Mouse (Mus musculus) spleen, postnatal 14 days (tissue): ENCODE measurements around the gene Tbc1d22a.

ENCODE experiments used
- DNase-seq, 2 experiments: peaks; one replicate each; pipeline ENCODE4 v3.0.0; 2021 to 2022; ENCODE audit warnings: low spot score in 2 of 2

The Tbc1d22a gene

DNA sequence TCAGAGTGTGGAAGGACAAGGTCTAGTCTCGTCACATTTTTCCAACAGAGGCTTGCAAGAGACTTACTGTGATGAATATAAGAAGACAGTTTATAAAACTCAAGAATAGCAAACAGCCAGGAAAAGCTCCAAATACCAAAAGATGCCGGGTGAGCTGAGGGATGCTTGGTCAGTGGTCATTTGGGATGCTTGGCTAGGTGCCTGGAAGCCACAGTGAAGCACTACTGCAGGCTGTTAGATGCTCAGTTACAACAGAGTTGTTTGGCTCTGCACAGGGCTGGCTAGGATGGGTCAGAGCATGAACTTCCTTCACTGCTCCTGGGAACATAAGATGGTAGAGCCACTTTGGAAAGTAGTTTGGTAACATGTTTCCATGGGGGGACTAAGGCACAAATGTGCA lies 230.0 kb downstream of the Tbc1d22a start:
- DNase-seq = no peak

GRCm38 (mm10) chr15:86446064-86446463 lies 231.8 kb downstream of the Tbc1d22a start:
- no peak for DNase-seq

GRCm38 (mm10) chr15:86447251-86447650 lies 233.0 kb downstream of the Tbc1d22a start:
- DNase-seq = no peak

DNA sequence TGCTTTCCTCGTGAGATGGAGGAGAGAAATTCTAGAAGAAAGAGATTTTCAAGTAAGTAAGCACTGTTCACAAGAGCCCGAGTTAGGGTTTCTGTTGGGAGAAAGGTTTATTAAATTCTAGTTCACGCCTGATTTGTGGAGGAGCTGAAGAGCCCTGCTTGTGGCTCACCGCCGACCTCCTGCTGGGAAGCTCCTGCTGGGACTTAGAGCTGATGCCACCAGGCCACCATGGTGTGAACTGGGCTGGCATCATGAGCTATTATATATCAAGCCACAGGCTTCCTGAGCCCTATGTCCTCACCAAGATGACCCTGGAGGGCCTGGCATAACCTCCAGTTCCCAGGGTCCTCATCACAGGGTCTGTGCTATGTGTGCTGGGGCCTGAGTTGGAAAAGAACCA lies 235.0 kb downstream of the Tbc1d22a start:
- DNase-seq = no peak

GRCm38 (mm10) chr15:86449794-86450193 lies 235.5 kb downstream of the Tbc1d22a start:
- no peak for DNase-seq

- no peak for DNase-seq
Observed at GRCm38 (mm10) chr15:86459413-86459812, 245.2 kb downstream of the Tbc1d22a start.

GRCm38 (mm10) chr15:86462636-86463035 lies 248.4 kb downstream of the Tbc1d22a start:
- DNase-seq = no peak

DNA sequence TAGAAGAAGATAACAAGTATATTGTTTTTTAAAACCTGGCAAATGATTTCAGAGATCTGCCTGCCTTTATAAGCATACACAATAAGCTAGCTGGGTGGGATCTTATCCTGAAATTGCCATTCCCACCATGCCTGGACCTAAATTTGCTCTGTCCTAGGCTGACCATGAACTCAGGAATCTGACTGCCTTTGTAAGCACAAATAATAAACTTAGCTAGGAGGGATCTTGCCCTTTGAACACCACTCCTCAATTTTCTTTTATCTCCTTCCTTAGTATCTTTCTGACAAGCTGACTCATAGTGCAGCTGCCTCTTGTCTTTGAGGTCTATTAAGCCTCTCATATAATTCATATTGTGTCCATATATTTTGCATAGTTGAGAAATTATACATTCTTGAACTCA lies 253.8 kb downstream of the Tbc1d22a start:
- DNase-seq = no peak

GRCm38 (mm10) chr15:86471136-86471535 lies 256.9 kb downstream of the Tbc1d22a start:
- DNase-seq = no peak

- DNase-seq = no peak
Observed at GRCm38 (mm10) chr15:86473473-86473872, 259.2 kb downstream of the Tbc1d22a start.

DNA sequence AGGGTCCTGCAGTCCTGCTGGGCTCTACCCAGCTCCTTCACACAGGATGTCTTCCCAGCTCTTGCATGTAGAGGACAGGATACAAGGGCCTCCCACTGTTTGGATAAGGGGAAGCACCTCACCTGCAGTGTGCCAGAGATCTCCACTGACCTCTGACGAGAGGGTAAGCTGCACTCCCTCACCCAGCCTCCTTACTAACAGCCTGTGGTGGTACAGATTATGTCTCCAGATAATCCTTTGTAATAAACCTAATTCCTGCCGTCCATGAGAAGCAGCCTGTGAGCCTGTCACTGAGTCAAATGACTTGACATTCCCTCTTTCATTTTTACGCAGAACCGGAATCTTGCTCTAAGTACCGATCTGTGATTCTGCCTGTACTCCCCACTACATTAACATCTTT lies 260.7 kb downstream of the Tbc1d22a start:
- no peak for DNase-seq

DNA sequence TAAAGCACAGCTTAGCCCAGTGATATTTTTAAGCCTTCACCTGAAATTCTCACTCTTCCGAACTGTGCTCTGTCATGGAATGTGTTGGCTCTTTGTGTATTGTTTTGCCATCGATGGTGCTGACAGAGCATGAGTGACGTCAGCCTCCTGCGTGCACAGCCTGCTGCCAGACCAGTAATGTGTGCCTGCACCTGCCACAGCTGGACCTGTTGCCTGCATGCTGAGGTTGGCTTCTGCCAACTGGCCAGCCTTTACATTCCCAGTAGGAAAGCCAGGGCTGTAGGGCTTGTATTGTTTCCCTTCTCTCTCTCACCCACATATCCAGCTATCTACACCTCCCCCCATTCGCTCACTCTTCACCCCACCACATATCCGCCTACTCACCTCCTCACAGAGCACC lies 262.2 kb downstream of the Tbc1d22a start:
- DNase-seq = no peak

DNA sequence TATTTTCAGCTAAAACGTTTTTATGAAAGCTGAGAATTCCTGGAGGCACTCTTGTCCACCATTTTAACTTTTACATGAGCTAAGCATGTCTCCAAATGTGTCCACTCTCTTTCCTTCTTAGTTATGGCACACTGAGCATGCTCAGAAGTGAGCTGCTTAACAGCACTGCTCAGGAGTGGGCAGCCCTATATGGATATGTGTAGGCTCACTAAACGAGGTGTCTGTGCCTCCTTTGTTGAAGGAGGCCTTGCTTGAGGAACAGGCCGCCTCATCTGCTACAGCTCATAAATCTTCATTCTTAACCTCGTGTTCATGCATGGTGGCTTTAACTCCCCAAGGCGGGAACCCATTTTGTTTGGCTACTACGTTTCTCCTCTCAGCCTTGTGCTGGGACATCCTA lies 262.8 kb downstream of the Tbc1d22a start:
- DNase-seq = no peak

DNA sequence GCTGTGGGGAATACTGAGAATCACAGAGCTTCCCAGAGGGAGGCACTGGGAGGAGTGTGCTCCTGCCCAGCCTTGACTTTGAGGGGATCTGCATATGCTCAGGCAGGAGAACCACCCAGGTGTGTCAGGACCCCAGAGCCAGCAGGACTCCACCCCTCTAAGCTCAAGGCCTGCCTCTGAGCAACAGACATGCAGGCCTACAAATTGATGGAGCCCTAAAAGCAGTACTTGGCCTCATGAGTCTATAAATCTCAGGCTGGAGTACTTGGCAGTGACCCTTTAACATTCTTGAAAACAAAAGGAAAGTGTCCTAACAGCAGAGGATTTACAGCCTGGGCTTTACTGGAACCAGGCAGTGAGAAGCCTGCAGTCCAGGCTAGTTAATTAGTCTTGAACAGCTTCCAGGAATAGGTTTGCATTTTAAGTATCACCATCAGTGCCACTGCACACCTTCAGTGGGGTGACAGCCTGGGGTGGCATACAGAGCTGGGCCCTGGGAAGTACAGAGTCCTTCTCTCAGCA lies 263.3 kb downstream of the Tbc1d22a start:
- DNase-seq = no peak

DNA sequence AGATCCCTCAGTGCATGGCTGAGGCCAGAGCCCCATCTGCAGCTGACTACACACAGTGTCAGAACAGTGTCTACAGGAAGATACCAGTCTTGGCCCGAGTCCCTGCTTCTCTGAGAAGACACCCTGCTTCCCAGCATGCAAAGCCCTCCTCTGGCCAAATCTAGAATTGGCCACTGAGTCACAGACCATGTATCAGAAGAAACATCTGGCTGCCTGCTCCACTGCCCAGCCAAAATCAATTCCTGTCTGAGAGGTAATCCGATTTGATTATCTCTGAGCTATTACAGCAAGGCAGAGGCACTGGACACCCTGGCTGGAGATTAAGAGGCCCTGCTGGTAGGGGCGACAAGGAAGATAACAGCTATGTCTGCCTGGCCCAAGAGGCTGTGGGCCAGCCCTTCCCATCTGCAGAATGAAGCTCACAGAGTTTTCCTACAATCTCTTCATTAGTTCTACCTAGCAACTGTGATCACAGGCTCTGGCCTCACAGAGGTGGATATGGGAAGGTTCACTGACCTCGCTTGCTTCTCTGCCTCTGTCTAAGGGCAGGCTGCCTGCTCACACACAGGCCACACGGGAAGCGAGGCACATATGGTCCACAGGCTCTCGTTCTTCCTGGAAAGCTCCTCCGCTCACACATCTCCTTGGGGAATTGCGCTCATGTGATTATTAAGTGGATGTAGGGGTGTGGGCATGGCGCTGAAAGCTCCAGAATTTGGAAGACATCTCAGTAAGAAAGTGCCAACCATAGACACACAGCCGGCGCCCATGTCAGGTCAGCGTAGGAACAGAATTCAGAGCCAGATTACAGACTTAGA lies 264.6 kb downstream of the Tbc1d22a start:
- no peak for DNase-seq

DNA sequence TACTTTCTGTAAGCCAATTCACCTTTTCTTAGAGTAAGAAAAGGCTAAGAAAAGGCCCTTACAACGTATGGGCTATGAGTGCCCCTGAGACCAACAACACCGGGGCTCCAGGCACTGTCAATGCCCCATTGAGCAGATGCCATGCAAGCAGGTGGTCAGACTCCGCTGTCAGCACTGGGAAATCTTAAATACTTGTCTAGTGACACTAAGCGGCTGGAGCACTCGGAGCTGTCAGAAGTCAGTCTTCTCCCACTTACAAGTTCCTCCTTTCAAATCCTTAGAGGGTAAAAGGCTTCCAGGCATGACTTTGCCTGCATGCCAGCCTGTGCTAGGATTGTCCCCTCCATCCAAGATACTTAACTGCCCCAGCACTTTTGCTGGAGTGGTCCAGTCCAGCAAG lies 268.1 kb downstream of the Tbc1d22a start:
- no peak for DNase-seq

DNA sequence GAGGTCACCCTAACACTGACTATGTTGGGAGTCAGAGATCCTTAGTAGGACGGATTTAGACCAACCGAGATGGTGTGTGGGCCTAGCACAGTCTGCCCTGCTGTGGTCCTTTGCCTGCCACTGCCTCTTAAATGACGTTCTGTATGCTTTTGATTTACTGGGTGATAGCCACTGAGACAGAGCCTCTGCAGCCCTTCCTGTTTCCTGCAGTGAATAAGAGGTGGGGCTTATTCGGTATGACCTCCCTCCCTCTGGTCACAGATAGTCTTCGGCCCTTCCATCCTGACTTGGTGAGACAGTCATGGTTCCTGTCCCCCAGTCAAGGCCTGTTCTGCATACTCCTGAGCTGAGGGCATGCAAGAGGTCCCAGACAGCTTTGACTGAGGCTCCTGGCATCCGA lies 271.6 kb downstream of the Tbc1d22a start:
- no peak for DNase-seq

DNA sequence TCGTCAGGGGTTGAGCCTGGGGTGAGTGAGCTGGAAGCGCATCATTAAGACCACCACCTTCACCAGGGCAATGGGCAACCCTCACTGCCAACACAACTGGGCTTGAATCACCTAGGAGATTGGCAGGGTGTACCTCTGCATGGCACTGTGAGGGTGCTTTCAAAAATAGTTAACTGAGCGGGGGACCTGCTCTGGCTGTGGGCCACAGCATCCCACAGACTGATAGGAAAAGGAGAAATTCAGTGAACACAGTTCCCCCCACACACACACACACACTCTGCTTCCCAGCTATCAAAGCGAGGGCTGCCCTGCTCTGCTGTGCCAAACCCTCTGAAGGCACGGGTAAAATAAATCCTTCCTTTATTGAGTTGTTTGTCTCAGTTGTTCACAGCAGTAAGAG lies 273.1 kb downstream of the Tbc1d22a start:
- no peak for DNase-seq

DNA sequence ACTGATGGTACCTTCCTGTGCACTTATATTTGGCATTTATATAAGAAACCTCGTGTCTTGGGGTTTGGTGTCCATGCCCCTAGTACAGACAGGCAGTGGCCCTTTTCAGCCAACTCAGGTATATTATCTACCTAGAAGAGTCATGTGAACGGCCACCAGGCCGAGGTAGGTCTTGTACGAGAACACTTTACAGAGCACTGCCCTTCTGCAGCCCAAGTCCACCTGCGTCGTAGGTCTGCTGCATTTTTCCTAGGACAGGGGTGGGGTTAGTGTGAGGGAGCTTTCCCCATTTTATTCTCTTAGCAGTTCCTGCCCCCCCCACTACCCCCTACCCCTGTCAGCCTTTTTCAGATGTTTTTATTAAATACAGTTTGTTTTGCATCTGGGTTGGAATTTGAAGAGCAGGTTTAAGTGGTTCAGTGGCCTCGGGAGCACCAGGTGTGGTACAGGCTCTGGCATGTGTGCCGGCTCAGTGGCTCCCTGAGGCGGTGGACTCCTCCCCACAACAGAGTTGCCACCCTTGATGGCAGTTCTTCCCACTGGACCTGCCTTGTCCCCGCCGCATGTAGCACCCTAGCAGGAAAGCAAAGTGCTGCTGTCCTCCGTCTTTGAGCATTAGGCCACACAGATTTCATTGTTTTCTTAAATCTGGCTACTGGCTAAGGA lies 277.3 kb downstream of the Tbc1d22a start:
- DNase-seq = no peak

- no peak for DNase-seq
Observed at GRCm38 (mm10) chr15:86492636-86493035, 278.4 kb downstream of the Tbc1d22a start.

DNA sequence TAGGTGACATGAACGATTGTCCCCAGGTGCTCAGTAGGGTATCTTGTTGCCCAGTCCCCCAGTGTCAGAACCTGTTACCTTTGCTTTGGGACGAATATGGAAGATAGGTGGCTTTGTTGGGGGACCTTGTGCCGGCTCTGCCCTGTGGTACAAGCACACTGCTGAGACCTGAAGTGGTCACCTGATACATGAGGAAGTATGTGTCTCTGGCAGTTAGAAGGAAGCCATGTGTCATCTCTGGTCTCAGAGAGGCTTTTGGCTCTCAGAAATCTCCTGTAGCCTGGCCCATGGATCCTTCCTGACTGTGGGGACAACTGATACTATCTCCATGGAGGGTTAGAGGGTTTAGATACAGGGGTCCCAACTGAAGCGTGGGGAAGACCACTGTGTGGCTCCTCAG lies 281.9 kb downstream of the Tbc1d22a start:
- no peak for DNase-seq

- DNase-seq = no peak
Observed at GRCm38 (mm10) chr15:86496646-86497045, 282.4 kb downstream of the Tbc1d22a start.

DNA sequence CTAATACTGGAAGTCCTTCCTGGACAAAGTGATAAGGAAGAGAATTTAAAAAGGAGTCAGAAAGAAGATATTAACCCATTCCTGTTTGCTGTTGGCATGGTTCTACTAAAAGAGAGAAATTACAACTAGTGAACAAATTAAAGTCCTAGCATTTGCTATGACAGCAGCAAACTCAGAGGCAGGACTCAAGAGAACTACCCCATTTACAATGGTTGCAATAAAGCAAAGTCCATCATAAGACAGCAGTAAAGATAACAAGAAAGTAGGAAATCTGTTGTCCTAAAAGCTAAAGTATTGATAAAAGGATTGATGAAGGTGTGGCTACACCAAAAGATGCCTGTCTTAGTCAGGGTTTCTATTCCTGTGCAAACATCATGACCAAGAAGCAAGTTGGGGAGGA lies 286.3 kb downstream of the Tbc1d22a start:
- no peak for DNase-seq
